Mouse (Mus musculus): ENCODE measurements around the gene Dock2. TPM values are rescaled to one million over a fixed set of nuclear protein-coding genes. Genes with fewer than 3 reads are reported as not detected.

The Dock2 gene
- polyA plus RNA-seq, 1 experiment from 2014 or later = 1.6 TPM

GRCm38 (mm10) chr11:34315383-34315782 is 468.3 kb downstream of the Dock2 start:
- H3K36me3 ChIP-seq (ENCODE audit: insufficient read depth, low read length) = no peaks in the 10 kb centered on the region
- H3K4me2 ChIP-seq (replicated peaks; ENCODE audit: low read depth, low read length) = peak overlapping the region; percentile 67
- 0 out of 2 replicates have a peak, but pooled peaks cover 12% of the 10 kb centered on the region for H3K4me1 ChIP-seq (ENCODE audit: insufficient read depth, low read length)
- 0 out of 2 replicates have a peak overlapping the region, but pooled peaks have one; percentile 5 for H3K4me3 ChIP-seq (ENCODE audit: low read length)
- 18% methylated on average over 5 of the region's 5 CpGs for WGBS
- no peak overlapping the region for H3K9ac ChIP-seq (replicated peaks; ENCODE audit: low read length)
- H3K27me3 ChIP-seq (ENCODE audit: insufficient read depth, low read length) = no peaks in the 10 kb centered on the region
- no peak for ATAC-seq (ENCODE audit: low FRiP score, low TSS enrichment)
- H3K9me3 ChIP-seq (ENCODE audit: low read length) = no peaks in the 10 kb centered on the region
- no peak overlapping the region for H3K27ac ChIP-seq (ENCODE audit: low read length)

GRCm38 (mm10) chr11:34314534-34315379 is 468.9 kb downstream of the Dock2 start, which contains the start of gene Fam196b:
Gene Fam196b, plus strand, starts transcription at chr11:34314822.
- no peaks in the 10 kb centered on the region for H3K27me3 ChIP-seq (ENCODE audit: insufficient read depth, low read length)
- WGBS = 3% methylated on average over 13 of the region's 13 CpGs
- peak within 1 kb of the TSS; percentile 55; the same call in 1 of the 2 replicates for H3K9ac ChIP-seq (replicated peaks; ENCODE audit: low read length)
- H3K36me3 ChIP-seq (ENCODE audit: insufficient read depth, low read length) = no peaks in the 10 kb centered on the region
- H3K27ac ChIP-seq (ENCODE audit: low read length) = no peak within 1 kb of the TSS
- ATAC-seq (ENCODE audit: low FRiP score, low TSS enrichment) = peak; percentile 65; the same call in 1 of the 2 replicates
- 0 out of 2 replicates have a peak, but pooled peaks cover 12% of the 10 kb centered on the region for H3K4me1 ChIP-seq (ENCODE audit: insufficient read depth, low read length)
- H3K4me3 ChIP-seq (ENCODE audit: low read length) = peak within 1 kb of the TSS; percentile 40
- no peaks in the 10 kb centered on the region for H3K9me3 ChIP-seq (ENCODE audit: low read length)
- H3K4me2 ChIP-seq (replicated peaks; ENCODE audit: low read depth, low read length) = peak within 1 kb of the TSS; percentile 67

- Histone ChIP-seq H3K4me2 (replicated peaks; ENCODE audit: low read depth, low read length) (no peak overlapping the region), H3K9me3 (ENCODE audit: low read length) (no peaks in the 10 kb centered on the region), H3K4me1 (ENCODE audit: insufficient read depth, low read length) (0 out of 2 replicates have a peak, but pooled peaks cover 12% of the 10 kb centered on the region), H3K9ac (replicated peaks; ENCODE audit: low read length) (no peak overlapping the region), H3K27me3 (ENCODE audit: insufficient read depth, low read length) (no peaks in the 10 kb centered on the region), H3K36me3 (ENCODE audit: insufficient read depth, low read length) (no peaks in the 10 kb centered on the region), H3K4me3 (ENCODE audit: low read length) (no peak overlapping the region), H3K27ac (ENCODE audit: low read length) (no peak overlapping the region)
- WGBS = 66% methylated on average over 7 of the region's 7 CpGs
- ATAC-seq (ENCODE audit: low FRiP score, low TSS enrichment) = no peak
Observed at GRCm38 (mm10) chr11:34312208-34312607, 471.5 kb downstream of the Dock2 start.

DNA sequence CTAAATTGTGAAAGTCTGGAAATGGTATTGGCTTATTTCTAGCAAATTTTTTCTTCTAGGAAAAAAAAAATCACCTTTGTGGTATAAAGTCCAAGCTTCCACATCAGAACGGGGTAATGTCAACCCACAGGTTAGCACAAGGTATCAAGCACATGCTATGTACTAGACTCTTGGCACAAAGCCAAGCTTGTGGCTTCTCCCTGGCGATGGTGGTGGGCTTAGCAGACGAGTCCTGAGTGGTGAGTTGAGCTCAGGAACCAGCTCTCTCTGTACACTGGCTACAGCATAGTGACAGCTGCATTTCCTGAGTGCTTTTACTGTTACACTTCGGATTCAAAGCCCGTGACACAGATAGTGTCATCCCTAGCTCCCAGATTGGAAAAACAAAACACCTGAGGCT is 472.0 kb downstream of the Dock2 start:
- 51% methylated on average over 5 of the region's 5 CpGs for WGBS
- Histone ChIP-seq H3K27ac (ENCODE audit: low read length) (no peak overlapping the region), H3K4me3 (ENCODE audit: low read length) (no peak overlapping the region), H3K36me3 (ENCODE audit: insufficient read depth, low read length) (no peaks in the 10 kb centered on the region), H3K4me2 (replicated peaks; ENCODE audit: low read depth, low read length) (no peak overlapping the region), H3K4me1 (ENCODE audit: insufficient read depth, low read length) (0 out of 2 replicates have a peak, but pooled peaks cover 12% of the 10 kb centered on the region), H3K27me3 (ENCODE audit: insufficient read depth, low read length) (no peaks in the 10 kb centered on the region), H3K9ac (replicated peaks; ENCODE audit: low read length) (no peak overlapping the region), H3K9me3 (ENCODE audit: low read length) (no peaks in the 10 kb centered on the region)
- no peak for ATAC-seq (ENCODE audit: low FRiP score, low TSS enrichment)

- 70% methylated on average over 2 of the region's 2 CpGs for WGBS
- no peak for ATAC-seq (ENCODE audit: low FRiP score, low TSS enrichment)
Observed at GRCm38 (mm10) chr11:34309360-34309759, 474.3 kb downstream of the Dock2 start.

GRCm38 (mm10) chr11:34308731-34309130 is 475.0 kb downstream of the Dock2 start:
- no peaks in the 10 kb centered on the region for H3K9me3 ChIP-seq (ENCODE audit: low read length)
- H3K27ac ChIP-seq (ENCODE audit: low read length) = no peak overlapping the region
- no peak overlapping the region for H3K4me2 ChIP-seq (replicated peaks; ENCODE audit: low read depth, low read length)
- H3K4me3 ChIP-seq (ENCODE audit: low read length) = no peak overlapping the region
- no peak for ATAC-seq (ENCODE audit: low FRiP score, low TSS enrichment)
- H3K36me3 ChIP-seq (ENCODE audit: insufficient read depth, low read length) = no peaks in the 10 kb centered on the region
- 55% methylated on average over 3 of the region's 3 CpGs for WGBS
- H3K4me1 ChIP-seq (ENCODE audit: insufficient read depth, low read length) = no peaks in the 10 kb centered on the region
- H3K27me3 ChIP-seq (ENCODE audit: insufficient read depth, low read length) = no peaks in the 10 kb centered on the region
- H3K9ac ChIP-seq (replicated peaks; ENCODE audit: low read length) = no peak overlapping the region

More at GRCm38 (mm10) chr11:34309360-34309759, 474.3 kb downstream of the Dock2 start:
- H3K36me3 ChIP-seq (ENCODE audit: insufficient read depth, low read length) = no peaks in the 10 kb centered on the region
- H3K4me3 ChIP-seq (ENCODE audit: low read length) = no peak overlapping the region
- H3K27me3 ChIP-seq (ENCODE audit: insufficient read depth, low read length) = no peaks in the 10 kb centered on the region
- no peaks in the 10 kb centered on the region for H3K4me1 ChIP-seq (ENCODE audit: insufficient read depth, low read length)
- H3K9me3 ChIP-seq (ENCODE audit: low read length) = no peaks in the 10 kb centered on the region
- H3K27ac ChIP-seq (ENCODE audit: low read length) = no peak overlapping the region
- no peak overlapping the region for H3K9ac ChIP-seq (replicated peaks; ENCODE audit: low read length)
- no peak overlapping the region for H3K4me2 ChIP-seq (replicated peaks; ENCODE audit: low read depth, low read length)

GRCm38 (mm10) chr11:34306231-34306630 is 477.5 kb downstream of the Dock2 start:
- 73% methylated on average over 3 of the region's 3 CpGs for WGBS
- Histone ChIP-seq H3K36me3 (ENCODE audit: insufficient read depth, low read length) (no peaks in the 10 kb centered on the region), H3K27ac (ENCODE audit: low read length) (no peak overlapping the region), H3K9ac (replicated peaks; ENCODE audit: low read length) (no peak overlapping the region), H3K4me1 (ENCODE audit: insufficient read depth, low read length) (no peaks in the 10 kb centered on the region), H3K4me3 (ENCODE audit: low read length) (no peak overlapping the region), H3K4me2 (replicated peaks; ENCODE audit: low read depth, low read length) (no peak overlapping the region), H3K27me3 (ENCODE audit: insufficient read depth, low read length) (no peaks in the 10 kb centered on the region), H3K9me3 (ENCODE audit: low read length) (no peaks in the 10 kb centered on the region)
- ATAC-seq (ENCODE audit: low FRiP score, low TSS enrichment) = no peak

- no peak for ATAC-seq (ENCODE audit: low FRiP score, low TSS enrichment)
- 95% methylated on average over 7 of the region's 7 CpGs for WGBS
- H3K4me1 ChIP-seq (ENCODE audit: insufficient read depth, low read length) = no peaks in the 10 kb centered on the region
- H3K36me3 ChIP-seq (ENCODE audit: insufficient read depth, low read length) = no peaks in the 10 kb centered on the region
- H3K4me3 ChIP-seq (ENCODE audit: low read length) = no peak overlapping the region
- H3K4me2 ChIP-seq (replicated peaks; ENCODE audit: low read depth, low read length) = no peak overlapping the region
- no peak overlapping the region for H3K9ac ChIP-seq (replicated peaks; ENCODE audit: low read length)
- H3K9me3 ChIP-seq (ENCODE audit: low read length) = no peaks in the 10 kb centered on the region
- no peak overlapping the region for H3K27ac ChIP-seq (ENCODE audit: low read length)
- H3K27me3 ChIP-seq (ENCODE audit: insufficient read depth, low read length) = no peaks in the 10 kb centered on the region
Observed at GRCm38 (mm10) chr11:34300064-34300463, 483.6 kb downstream of the Dock2 start.

GRCm38 (mm10) chr11:34299550-34299949 is 484.1 kb downstream of the Dock2 start:
- ATAC-seq (ENCODE audit: low FRiP score, low TSS enrichment) = no peak
- Histone ChIP-seq H3K36me3 (ENCODE audit: insufficient read depth, low read length) (no peaks in the 10 kb centered on the region), H3K9ac (replicated peaks; ENCODE audit: low read length) (no peak overlapping the region), H3K4me1 (ENCODE audit: insufficient read depth, low read length) (no peaks in the 10 kb centered on the region), H3K27ac (ENCODE audit: low read length) (no peak overlapping the region), H3K27me3 (ENCODE audit: insufficient read depth, low read length) (no peaks in the 10 kb centered on the region), H3K4me2 (replicated peaks; ENCODE audit: low read depth, low read length) (no peak overlapping the region), H3K4me3 (ENCODE audit: low read length) (no peak overlapping the region), H3K9me3 (ENCODE audit: low read length) (no peaks in the 10 kb centered on the region)
- WGBS = 76% methylated on average over 1 of the region's 1 CpGs
